Mouse (Mus musculus): ENCODE results near the gene Fxyd3. TPM values are rescaled to one million over a fixed set of nuclear protein-coding genes. Genes with fewer than 3 reads are reported as not detected.
A peak's percentile ranks its signal among the peaks of the same experiment; 100 is the strongest.

The Fxyd3 gene
- polyA plus RNA-seq, 1 experiment from 2014 or later = 22.5 TPM

DNA sequence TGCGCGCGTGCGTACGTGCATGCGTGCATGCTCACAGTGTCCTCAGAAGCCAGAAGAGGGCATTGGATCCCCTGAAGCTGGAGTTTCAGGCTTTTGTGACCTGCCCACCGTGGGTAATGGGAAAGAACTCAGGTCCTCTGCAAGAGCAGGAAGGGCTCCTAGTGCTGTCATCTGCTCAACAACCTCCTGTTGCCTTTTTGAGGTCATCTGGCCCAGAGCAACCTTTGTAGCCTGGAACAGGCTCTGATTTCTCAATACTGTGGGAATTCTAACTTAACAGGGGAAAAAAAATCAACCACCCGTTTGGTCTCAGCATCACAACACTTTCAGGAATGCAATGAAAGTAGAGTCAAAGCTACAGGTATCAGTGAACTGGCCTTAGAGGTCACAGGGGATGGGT is 3.2 kb upstream of the Fxyd3 start:
- 83% methylated on average over 8 of the region's 8 CpGs for WGBS
- H3K4me2 ChIP-seq (ENCODE audit: low read length) = no peak overlapping the region
- no peaks in the 10 kb centered on the region for H3K9me3 ChIP-seq (replicated peaks; ENCODE audit: low read length)
- H3K9ac ChIP-seq (ENCODE audit: low read depth, low read length) = no peak overlapping the region
- DNase-seq (ENCODE audit: low spot score) (no peak), ATAC-seq (replicated peaks; ENCODE audit: low FRiP score, low read depth) (no peak)
- H3K27ac ChIP-seq = no peak overlapping the region
- no peak for TF ChIP-seq CTCF (IDR thresholded peaks at IDR 0.05; ENCODE audit: low read depth)
- peaks cover 2% of the 10 kb centered on the region; the same call in 1 of the 2 replicates for H3K4me1 ChIP-seq (replicated peaks; ENCODE audit: insufficient read depth, low read length)
- H3K4me3 ChIP-seq (replicated peaks; ENCODE audit: low read depth, low read length) = no peak overlapping the region
- no peaks in the 10 kb centered on the region for H3K27me3 ChIP-seq (ENCODE audit: insufficient read depth, low read length)
- no peaks in the 10 kb centered on the region for H3K36me3 ChIP-seq (ENCODE audit: insufficient read depth, low read length)

DNA sequence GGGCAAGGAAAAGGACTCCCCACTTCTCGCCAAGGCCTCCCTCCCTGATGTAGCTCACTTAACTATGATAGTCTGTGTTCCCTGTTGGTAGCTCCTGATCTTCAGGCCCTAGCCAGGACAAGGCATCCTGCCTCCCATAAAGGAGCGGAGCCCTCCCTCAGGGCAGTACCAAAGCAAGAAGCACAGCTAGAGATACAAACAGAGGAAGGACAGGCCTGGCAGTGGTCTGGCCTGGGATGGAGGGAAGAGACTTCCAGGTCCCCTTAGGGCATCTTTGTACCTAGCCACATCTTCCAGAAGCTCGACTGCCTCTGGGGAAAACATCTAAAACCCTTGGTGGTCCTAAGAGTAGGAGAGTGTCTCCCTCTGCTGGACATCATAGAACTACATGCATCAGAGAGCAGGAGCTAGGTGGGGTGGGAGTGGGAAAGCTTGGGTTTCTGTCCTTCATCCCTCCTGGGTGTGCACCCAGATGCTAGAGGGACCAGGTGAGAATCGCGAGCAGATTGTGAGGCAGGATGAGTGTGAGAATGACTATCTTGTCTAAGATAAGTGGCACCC is 1.5 kb upstream of the Fxyd3 start:
- H3K4me3 ChIP-seq (replicated peaks; ENCODE audit: low read depth, low read length) = no peak overlapping the region
- WGBS = 48% methylated on average over 5 of the region's 5 CpGs
- ATAC-seq (replicated peaks; ENCODE audit: low FRiP score, low read depth) = 0 out of 2 replicates have a peak, but pooled peaks have one; percentile 39
- H3K27ac ChIP-seq = no peak overlapping the region
- H3K36me3 ChIP-seq (ENCODE audit: insufficient read depth, low read length) = no peaks in the 10 kb centered on the region
- no peak overlapping the region for H3K4me2 ChIP-seq (ENCODE audit: low read length)
- H3K27me3 ChIP-seq (ENCODE audit: insufficient read depth, low read length) = no peaks in the 10 kb centered on the region
- H3K9me3 ChIP-seq (replicated peaks; ENCODE audit: low read length) = no peaks in the 10 kb centered on the region
- no peaks in the 10 kb centered on the region for H3K4me1 ChIP-seq (replicated peaks; ENCODE audit: insufficient read depth, low read length)
- DNase-seq (ENCODE audit: low spot score) = peak; percentile 88
- H3K9ac ChIP-seq (ENCODE audit: low read depth, low read length) = no peak overlapping the region
- peak; percentile 89 for TF ChIP-seq CTCF (IDR thresholded peaks at IDR 0.05; ENCODE audit: low read depth)

DNA sequence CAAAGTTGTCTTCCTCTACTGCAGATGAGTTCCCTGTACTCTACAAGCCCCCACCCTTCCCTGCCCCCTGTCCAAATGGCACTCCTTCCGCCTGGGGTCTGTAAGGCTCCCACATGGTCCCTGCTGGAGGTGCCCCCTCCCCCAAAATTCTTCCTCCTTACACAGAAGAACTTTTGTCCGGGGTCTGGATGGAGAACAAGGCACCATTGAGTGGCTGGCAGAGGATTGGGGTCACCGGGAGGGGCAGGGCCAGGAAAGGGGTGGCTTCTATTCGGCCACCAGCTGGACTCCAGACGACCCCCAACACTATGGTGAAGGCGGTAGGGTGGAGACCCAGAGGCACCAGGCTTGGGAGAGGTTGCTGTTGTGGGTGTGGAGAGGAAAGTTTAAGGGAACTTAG is 966 bp upstream of the Fxyd3 start:
- no peak overlapping the region for H3K9ac ChIP-seq (ENCODE audit: low read depth, low read length)
- ATAC-seq (replicated peaks; ENCODE audit: low FRiP score, low read depth) (no peak), DNase-seq (ENCODE audit: low spot score) (no peak)
- H3K9me3 ChIP-seq (replicated peaks; ENCODE audit: low read length) = no peaks in the 10 kb centered on the region
- no peak overlapping the region for H3K4me3 ChIP-seq (replicated peaks; ENCODE audit: low read depth, low read length)
- no peak for TF ChIP-seq CTCF (IDR thresholded peaks at IDR 0.05; ENCODE audit: low read depth)
- no peaks in the 10 kb centered on the region for H3K4me1 ChIP-seq (replicated peaks; ENCODE audit: insufficient read depth, low read length)
- H3K36me3 ChIP-seq (ENCODE audit: insufficient read depth, low read length) = no peaks in the 10 kb centered on the region
- no peak overlapping the region for H3K4me2 ChIP-seq (ENCODE audit: low read length)
- no peaks in the 10 kb centered on the region for H3K27me3 ChIP-seq (ENCODE audit: insufficient read depth, low read length)
- H3K27ac ChIP-seq = no peak overlapping the region
- 56% methylated on average over 6 of the region's 6 CpGs for WGBS

DNA sequence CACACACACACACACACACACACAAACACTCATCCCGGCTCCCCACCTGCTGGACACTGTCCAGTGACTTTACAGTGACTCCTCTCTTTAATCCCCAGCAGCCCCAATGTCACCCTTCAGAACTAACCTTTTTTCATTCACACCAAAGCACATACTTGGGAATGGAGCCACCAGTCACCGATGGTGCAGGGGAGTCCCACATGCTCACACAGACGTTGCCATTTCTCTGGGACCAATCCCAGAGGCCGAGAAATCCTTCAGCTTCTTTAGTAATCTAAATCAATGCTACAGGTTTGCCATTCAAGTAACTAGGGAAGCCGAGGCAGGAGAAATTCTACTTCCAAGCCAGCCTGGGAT is 1.8 kb downstream of the Fxyd3 start:
- Histone ChIP-seq H3K4me1 (replicated peaks; ENCODE audit: insufficient read depth, low read length) (no peaks in the 10 kb centered on the region), H3K27ac (no peak overlapping the region), H3K4me3 (replicated peaks; ENCODE audit: low read depth, low read length) (no peak overlapping the region), H3K9me3 (replicated peaks; ENCODE audit: low read length) (no peaks in the 10 kb centered on the region), H3K36me3 (ENCODE audit: insufficient read depth, low read length) (no peaks in the 10 kb centered on the region), H3K9ac (ENCODE audit: low read depth, low read length) (no peak overlapping the region), H3K4me2 (ENCODE audit: low read length) (no peak overlapping the region), H3K27me3 (ENCODE audit: insufficient read depth, low read length) (no peaks in the 10 kb centered on the region)
- no peak for ATAC-seq (replicated peaks; ENCODE audit: low FRiP score, low read depth)
- DNase-seq (ENCODE audit: low spot score) = no peak
- 49% methylated on average over 5 of the region's 5 CpGs for WGBS
- no peak for TF ChIP-seq CTCF (IDR thresholded peaks at IDR 0.05; ENCODE audit: low read depth)

DNA sequence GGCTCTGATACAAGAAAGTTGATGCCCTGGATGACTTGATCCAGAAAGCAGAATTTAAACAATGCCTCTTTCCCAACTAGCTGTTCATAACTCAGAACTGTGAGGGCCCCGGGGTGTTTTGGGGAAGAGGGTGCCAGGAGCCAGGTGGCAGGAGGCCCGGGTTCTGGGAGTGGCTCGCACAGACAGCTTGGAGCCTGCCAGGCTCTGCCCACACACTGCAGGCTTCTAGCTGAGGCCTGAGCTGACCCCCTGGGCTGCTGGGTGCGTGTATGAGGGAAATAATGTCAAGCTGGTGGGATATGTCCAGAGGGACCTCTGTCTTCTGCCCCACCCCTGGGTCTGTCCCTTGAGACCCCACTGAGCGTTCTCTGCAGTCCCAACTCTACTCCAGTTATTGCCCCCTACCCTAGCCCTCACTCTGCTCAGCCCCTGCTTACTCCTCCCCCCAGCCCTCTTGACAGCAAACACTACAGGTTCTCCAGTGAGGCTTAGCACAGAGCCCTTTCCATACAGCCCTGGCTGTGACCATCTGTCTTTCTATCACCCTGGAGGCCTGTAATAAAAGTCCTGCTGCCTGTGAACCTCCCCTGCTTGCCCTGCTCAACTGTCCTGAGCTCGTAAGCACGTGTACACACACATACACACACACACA is 2.3 kb downstream of the Fxyd3 start:
- no peaks in the 10 kb centered on the region for H3K36me3 ChIP-seq (ENCODE audit: insufficient read depth, low read length)
- no peak overlapping the region for H3K4me3 ChIP-seq (replicated peaks; ENCODE audit: low read depth, low read length)
- no peaks in the 10 kb centered on the region for H3K27me3 ChIP-seq (ENCODE audit: insufficient read depth, low read length)
- ATAC-seq (replicated peaks; ENCODE audit: low FRiP score, low read depth) (no peak), DNase-seq (ENCODE audit: low spot score) (no peak)
- H3K9me3 ChIP-seq (replicated peaks; ENCODE audit: low read length) = no peaks in the 10 kb centered on the region
- TF ChIP-seq CTCF (IDR thresholded peaks at IDR 0.05; ENCODE audit: low read depth) = no peak
- H3K4me2 ChIP-seq (ENCODE audit: low read length) = no peak overlapping the region
- no peak overlapping the region for H3K27ac ChIP-seq
- WGBS = 43% methylated on average over 7 of the region's 7 CpGs
- H3K4me1 ChIP-seq (replicated peaks; ENCODE audit: insufficient read depth, low read length) = no peaks in the 10 kb centered on the region
- H3K9ac ChIP-seq (ENCODE audit: low read depth, low read length) = no peak overlapping the region

DNA sequence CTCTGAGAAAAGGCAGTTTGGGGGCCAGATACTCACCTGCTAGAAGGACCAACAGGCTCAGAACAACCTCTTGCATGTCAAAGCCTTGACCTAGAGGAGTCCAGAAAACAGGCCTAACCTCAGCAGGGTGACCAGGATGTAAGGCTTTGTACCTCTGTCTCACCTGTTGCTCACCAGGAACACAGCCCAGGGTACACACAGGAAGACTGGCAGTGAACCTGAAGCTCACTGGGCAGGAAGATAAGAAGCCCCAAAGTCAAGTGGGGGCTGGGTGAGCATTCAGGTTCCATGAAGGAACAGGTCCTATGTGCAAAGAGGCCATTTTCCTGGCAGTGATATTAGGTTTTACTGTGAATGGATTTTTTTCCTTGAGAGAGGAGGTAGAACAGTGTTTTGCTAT is 3.0 kb downstream of the Fxyd3 start:
- Histone ChIP-seq H3K36me3 (ENCODE audit: insufficient read depth, low read length) (no peaks in the 10 kb centered on the region), H3K4me2 (ENCODE audit: low read length) (no peak overlapping the region), H3K27ac (no peak overlapping the region), H3K27me3 (ENCODE audit: insufficient read depth, low read length) (no peaks in the 10 kb centered on the region), H3K9me3 (replicated peaks; ENCODE audit: low read length) (no peaks in the 10 kb centered on the region), H3K4me1 (replicated peaks; ENCODE audit: insufficient read depth, low read length) (no peaks in the 10 kb centered on the region), H3K4me3 (replicated peaks; ENCODE audit: low read depth, low read length) (no peak overlapping the region), H3K9ac (ENCODE audit: low read depth, low read length) (no peak overlapping the region)
- TF ChIP-seq CTCF (IDR thresholded peaks at IDR 0.05; ENCODE audit: low read depth) = no peak
- DNase-seq (ENCODE audit: low spot score) (no peak), ATAC-seq (replicated peaks; ENCODE audit: low FRiP score, low read depth) (no peak)

DNA sequence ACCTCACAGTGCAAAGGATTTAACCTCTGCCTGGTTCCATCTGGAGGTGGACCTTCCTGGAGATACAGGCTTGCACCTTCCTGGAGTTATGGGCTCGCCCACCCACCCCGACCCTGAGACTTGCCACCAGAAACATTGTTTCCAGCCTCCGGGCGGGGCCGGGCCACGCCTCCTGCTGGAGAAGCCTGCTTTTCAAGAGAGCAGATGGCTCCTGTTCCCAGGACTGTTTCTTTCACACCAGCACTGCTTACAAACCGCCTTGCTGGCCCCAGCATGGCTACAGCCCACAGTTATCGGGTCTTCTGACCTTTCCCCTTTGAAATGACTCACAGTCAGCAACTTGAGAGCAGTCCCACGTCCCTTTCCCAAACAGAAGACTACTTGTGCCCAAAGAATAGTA is 4.2 kb downstream of the Fxyd3 start:
- ATAC-seq (replicated peaks; ENCODE audit: low FRiP score, low read depth) (no peak), DNase-seq (ENCODE audit: low spot score) (no peak)
- no peaks in the 10 kb centered on the region for H3K36me3 ChIP-seq (ENCODE audit: insufficient read depth, low read length)
- no peak overlapping the region for H3K4me2 ChIP-seq (ENCODE audit: low read length)
- no peaks in the 10 kb centered on the region for H3K9me3 ChIP-seq (replicated peaks; ENCODE audit: low read length)
- H3K4me3 ChIP-seq (replicated peaks; ENCODE audit: low read depth, low read length) = no peak overlapping the region
- no peaks in the 10 kb centered on the region for H3K27me3 ChIP-seq (ENCODE audit: insufficient read depth, low read length)
- H3K27ac ChIP-seq = no peak overlapping the region
- TF ChIP-seq CTCF (IDR thresholded peaks at IDR 0.05; ENCODE audit: low read depth) = peak; percentile 16; the same call in 1 of the 2 replicates
- no peak overlapping the region for H3K9ac ChIP-seq (ENCODE audit: low read depth, low read length)
- WGBS = 20% methylated on average over 9 of the region's 9 CpGs
- no peaks in the 10 kb centered on the region; the same call in 1 of the 2 replicates for H3K4me1 ChIP-seq (replicated peaks; ENCODE audit: insufficient read depth, low read length)

Data from kidney, postnatal 0 days (tissue).